Comparison of ENCODE assay signal across 8 mouse cellular contexts in genomic region chr19:9954055-9954810, GRCm38 (mm10). TPM values are rescaled to one million over a fixed set of nuclear protein-coding genes. Genes with fewer than 3 reads are reported as not detected.
DNase-seq lines count a peak whose midpoint lies in the region; ATAC-seq and TF ChIP-seq lines count a peak whose summit lies in the region.

No protein-coding gene starts in this region.

- no peaks in the 10 kb centered on the region for H3K4me1 ChIP-seq in hindbrain, embryonic 11.5 days (replicated peaks; ENCODE audit: control insufficient read depth, insufficient read depth, low read length)
- H3K4me1 ChIP-seq in lung, embryonic 14.5 days (ENCODE audit: insufficient read depth), result 0 out of 2 replicates have a peak, but pooled peaks cover 8% of the 10 kb centered on the region

- CTCF ChIA-PET in Patski (lab: Charles Lee), result interaction anchor here (0.7 to 3.0 kb wide), 5 partner anchors 10 to 36 kb away, joined by 3 to 9 read pairs (median 4); no protein-coding TSS in a partner anchor

- in situ Hi-C loops in Patski (cut with MboI; ENCODE audit: low pct_unique_long_range_greater_than_20kb), result no loop called here

- POLR2A ChIA-PET in Patski (lab: Charles Lee), result interaction anchor here (1.4 kb wide), 1 partner anchor 30 kb away, joined by 4 read pairs; no protein-coding TSS in a partner anchor

- ATAC-seq in Patski, result peak; percentile 68
- ATAC-seq in hindbrain, embryonic 11.5 days (ENCODE audit: low FRiP score), result no peak
- peak; percentile 96 for ATAC-seq in lung, embryonic 14.5 days (ENCODE audit: insufficient read depth)

- no peak overlapping the region for H3K4me2 ChIP-seq in hindbrain, embryonic 11.5 days (replicated peaks; ENCODE audit: low read depth, low read length)
- peak overlapping the region; percentile 49 for H3K4me2 ChIP-seq in lung, embryonic 14.5 days

- no peak overlapping the region for H3K27ac ChIP-seq in hindbrain, embryonic 11.5 days (ENCODE audit: low read depth, low read length)
- H3K27ac ChIP-seq in lung, embryonic 14.5 days (ENCODE audit: low read depth), result peak overlapping the region; percentile 91

- TF ChIP-seq CTCF in Patski (IDR thresholded peaks at IDR 0.05), result no peak
- TF ChIP-seq CTCF in lung, embryonic 14.5 days (IDR thresholded peaks at IDR 0.05; ENCODE audit: low read depth), result peak; percentile 32; the same call in 1 of the 2 replicates

- 47% methylated on average over 7 of the region's 7 CpGs for WGBS in hindbrain, embryonic 11.5 days
- WGBS in lung, embryonic 14.5 days, result 19% methylated on average over 7 of the region's 7 CpGs

- H3K4me3 ChIP-seq in hindbrain, embryonic 11.5 days (ENCODE audit: low read depth, low read length), result no peak overlapping the region
- H3K4me3 ChIP-seq in lung, embryonic 14.5 days (ENCODE audit: low read depth, low read length), result 0 out of 2 replicates have a peak overlapping the region, but pooled peaks have one; percentile 10

- H3K36me3 ChIP-seq in hindbrain, embryonic 11.5 days (ENCODE audit: control insufficient read depth, insufficient read depth, low read length), result no peaks in the 10 kb centered on the region
- H3K36me3 ChIP-seq in lung, embryonic 14.5 days (ENCODE audit: insufficient read depth), result no peaks in the 10 kb centered on the region

- no peaks in the 10 kb centered on the region for H3K27me3 ChIP-seq in Patski
- no peaks in the 10 kb centered on the region for H3K27me3 ChIP-seq in hindbrain, embryonic 11.5 days (ENCODE audit: control insufficient read depth, insufficient read depth, low read length)
- no peaks in the 10 kb centered on the region for H3K27me3 ChIP-seq in lung, embryonic 14.5 days (ENCODE audit: insufficient read depth, low read length)

- no peaks in the 10 kb centered on the region for H3K9me3 ChIP-seq in hindbrain, embryonic 11.5 days (ENCODE audit: control insufficient read depth, low read length)
- H3K9me3 ChIP-seq in lung, embryonic 14.5 days (ENCODE audit: low read depth, low read length), result no peaks in the 10 kb centered on the region

- DNase-seq in Patski (ENCODE audit: low read depth, low spot score), result no peak
- peak; percentile 39 for DNase-seq in cerebellum, adult 9-10 months
- peak; percentile 58 to 70 for DNase-seq in frontal cortex, adult 2 months (ENCODE audit: extremely low spot score in 1 of 2, low spot score in 1 of 2)
- DNase-seq in hindbrain, embryonic 11.5 days (ENCODE audit: low spot score), result peak; percentile 12
- DNase-seq in layer of hippocampus, adult 9-11 months, result peak; percentile 95
- DNase-seq in lung, embryonic 14.5 days, result peak; percentile 95
- DNase-seq in ovary, postnatal 10 days (ENCODE audit: low spot score), result peak; percentile 67
- no peak for DNase-seq in thymus, postnatal 14 days

- no peak overlapping the region for H3K9ac ChIP-seq in hindbrain, embryonic 11.5 days (ENCODE audit: low read depth, low read length)
- peak overlapping the region; percentile 51 for H3K9ac ChIP-seq in lung, embryonic 14.5 days

RNA-seq across cellular contexts. Expression of gene Fth1, which starts 26.2 kb away (rescaled TPM):
- 2,141 TPM for polyA plus RNA-seq in Patski (2021)
- polyA plus RNA-seq in frontal cortex, adult 2 months (2012; rRNA removed), result 3,721 and 5,002 TPM in 2 replicates
- 1,301 and 1,416 TPM in 2 replicates for polyA plus RNA-seq in hindbrain, embryonic 11.5 days (2014; fragmentation: Nextera tagmentation; extraction: Ambion mirVana)
- polyA plus RNA-seq in lung, embryonic 14.5 days (2014; fragmentation: Nextera tagmentation; extraction: Ambion mirVana), result 1,651 and 1,692 TPM in 2 replicates

RNA-seq across cellular contexts. Expression of gene Best1, which starts 47.2 kb away (rescaled TPM):
- not detected for polyA plus RNA-seq in Patski (2021)
- polyA plus RNA-seq in frontal cortex, adult 2 months (2012; rRNA removed), result 0.59 and 0.74 TPM in 2 replicates
- polyA plus RNA-seq in hindbrain, embryonic 11.5 days (2014; fragmentation: Nextera tagmentation; extraction: Ambion mirVana), result 0.91 and 1.1 TPM in 2 replicates
- polyA plus RNA-seq in lung, embryonic 14.5 days (2014; fragmentation: Nextera tagmentation; extraction: Ambion mirVana), result 1.0 and 1.4 TPM in 2 replicates

RNA-seq across cellular contexts. Expression of gene Rab3il1, which starts 47.2 kb away (rescaled TPM):
- polyA plus RNA-seq in Patski (2021), result 0.71 TPM
- polyA plus RNA-seq in frontal cortex, adult 2 months (2012; rRNA removed), result 11.3 and 13.6 TPM in 2 replicates
- 35.7 and 35.9 TPM in 2 replicates for polyA plus RNA-seq in hindbrain, embryonic 11.5 days (2014; fragmentation: Nextera tagmentation; extraction: Ambion mirVana)
- polyA plus RNA-seq in lung, embryonic 14.5 days (2014; fragmentation: Nextera tagmentation; extraction: Ambion mirVana), result 30.9 and 34.0 TPM in 2 replicates

RNA-seq across cellular contexts. Expression of gene Incenp, which starts 54.9 kb away (rescaled TPM):
- 72.8 TPM for polyA plus RNA-seq in Patski (2021)
- 23.8 and 27.2 TPM in 2 replicates for polyA plus RNA-seq in frontal cortex, adult 2 months (2012; rRNA removed)
- polyA plus RNA-seq in hindbrain, embryonic 11.5 days (2014; fragmentation: Nextera tagmentation; extraction: Ambion mirVana), result 79.7 and 82.6 TPM in 2 replicates
- 120 and 137 TPM in 2 replicates for polyA plus RNA-seq in lung, embryonic 14.5 days (2014; fragmentation: Nextera tagmentation; extraction: Ambion mirVana)

Comparison
In these comparisons a context has a peak if more than half of its experiments do, and no peak if none do; other contexts are left out.
1. DNase-seq: peak in cerebellum, adult 9-10 months (single experiment), frontal cortex, adult 2 months (2 of 2), hindbrain, embryonic 11.5 days (single experiment), layer of hippocampus, adult 9-11 months (single experiment), lung, embryonic 14.5 days (single experiment) and ovary, postnatal 10 days (single experiment); none in Patski (single experiment) and thymus, postnatal 14 days (single experiment).